Mouse (Mus musculus): Measurements from ENCODE around the gene Zbtb2. TPM values are rescaled to one million over a fixed set of nuclear protein-coding genes. Genes with fewer than 3 reads are reported as not detected.
A peak's percentile ranks its signal among the peaks of the same experiment; 100 is the strongest.

The Zbtb2 gene
- polyA plus RNA-seq, 1 experiment = 3.8 TPM

DNA sequence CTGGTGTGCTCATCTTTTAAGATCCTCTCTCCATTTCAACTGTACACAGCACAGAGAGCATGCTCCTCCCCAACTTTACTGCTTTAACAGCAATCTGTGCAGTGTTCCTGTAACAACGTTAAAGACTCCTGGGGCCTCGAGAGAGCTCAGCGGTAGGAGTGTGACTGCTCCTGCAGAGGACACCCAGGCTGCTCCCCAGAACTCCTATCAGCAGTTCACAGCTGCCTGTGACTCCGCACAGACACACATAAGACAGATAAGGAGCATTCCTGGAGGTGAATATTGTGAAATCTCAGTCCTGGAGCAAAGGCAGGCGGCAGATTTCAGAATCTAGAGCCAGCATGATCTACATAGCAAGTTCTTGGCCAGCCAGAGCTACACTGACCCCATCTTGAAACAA, 17.6 kb upstream of the Zbtb2 start:
- H3K27me3 ChIP-seq (ENCODE audit: control insufficient read depth, insufficient read depth, insufficient read length) = no peaks in the 10 kb centered on the region
- H3K4me2 ChIP-seq (ENCODE audit: low read depth) = no peak overlapping the region
- H3ac ChIP-seq (ENCODE audit: control insufficient read depth, insufficient read length) = no peak overlapping the region
- peaks cover 23% of the 10 kb centered on the region for H3K36me3 ChIP-seq (ENCODE audit: control insufficient read depth, insufficient read depth)
- no peaks in the 10 kb centered on the region for H3K79me2 ChIP-seq (ENCODE audit: control insufficient read depth, insufficient read depth)
- no peak overlapping the region for H3K4me3 ChIP-seq
- TF ChIP-seq SRF (IDR thresholded peaks at IDR 0.05; ENCODE audit: control insufficient read depth, insufficient read length, low read depth) = no peak
- TF ChIP-seq MYOG (IDR thresholded peaks at IDR 0.05; ENCODE audit: control insufficient read depth in 1 of 3, insufficient read depth in 1 of 3, insufficient read length in 2 of 3, low read depth in 2 of 3) = no peak
- no peak for TF ChIP-seq MAX (IDR thresholded peaks at IDR 0.05; ENCODE audit: low read depth)
- TF ChIP-seq POLR2AphosphoS2 (IDR thresholded peaks at IDR 0.05; ENCODE audit: insufficient read length, low read depth) = no peak

DNA sequence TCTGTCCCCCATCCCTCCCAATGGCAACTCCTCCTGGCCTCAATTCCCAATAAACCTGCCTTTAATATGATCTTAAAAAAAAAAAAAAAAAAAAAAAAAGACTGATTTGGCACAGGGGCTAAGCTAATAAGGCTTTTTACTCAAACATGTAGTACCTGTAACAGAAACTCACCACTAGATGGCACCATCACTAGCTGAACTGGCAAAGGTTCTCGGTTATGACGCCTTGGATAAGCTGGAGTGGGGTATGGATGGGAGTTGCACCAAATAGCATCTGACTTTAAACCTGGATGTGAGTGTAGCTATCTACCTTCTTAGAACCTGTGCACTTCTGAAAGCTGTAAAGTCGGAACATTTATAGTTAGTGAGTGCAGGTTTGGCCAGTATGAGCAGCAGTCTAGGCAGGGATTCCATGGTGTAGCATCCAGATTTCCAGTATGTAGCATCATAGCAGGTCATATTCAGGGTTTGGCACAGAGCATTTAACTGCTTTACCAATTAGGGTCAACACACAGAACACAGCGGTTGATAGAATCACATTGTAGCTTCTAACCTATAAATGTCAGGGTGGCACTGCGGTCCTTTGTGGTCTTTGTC, 17.1 kb upstream of the Zbtb2 start:
- H3K4me2 ChIP-seq (ENCODE audit: low read depth) = no peak overlapping the region
- H3K27me3 ChIP-seq (ENCODE audit: control insufficient read depth, insufficient read depth, insufficient read length) = no peaks in the 10 kb centered on the region
- TF ChIP-seq MAX (IDR thresholded peaks at IDR 0.05; ENCODE audit: low read depth) (no peak), POLR2A (IDR thresholded peaks at IDR 0.05; ENCODE audit: insufficient read length, low read depth) (no peak), CEBPB (IDR thresholded peaks at IDR 0.05; ENCODE audit: insufficient read depth, poor library complexity, severe bottlenecking) (no peak), SRF (IDR thresholded peaks at IDR 0.05; ENCODE audit: control insufficient read depth, insufficient read length, low read depth) (no peak), MYOD1 (IDR thresholded peaks at IDR 0.05; ENCODE audit: control insufficient read depth in 1 of 3, insufficient read length in 2 of 3, low read depth in 2 of 3) (no peak), E2F4 (IDR thresholded peaks at IDR 0.05; ENCODE audit: insufficient read depth) (no peak), TCF3 (IDR thresholded peaks at IDR 0.05; ENCODE audit: insufficient read length, low read depth) (no peak), MYOG (IDR thresholded peaks at IDR 0.05; ENCODE audit: control insufficient read depth in 1 of 3, insufficient read depth in 1 of 3, insufficient read length in 2 of 3, low read depth in 2 of 3) (no peak)
- peaks cover 5% of the 10 kb centered on the region for H3K79me2 ChIP-seq (ENCODE audit: control insufficient read depth, insufficient read depth)
- no peak overlapping the region for H3ac ChIP-seq (ENCODE audit: control insufficient read depth, insufficient read length)
- H3K4me3 ChIP-seq = no peak overlapping the region
- peaks cover 21% of the 10 kb centered on the region for H3K36me3 ChIP-seq (ENCODE audit: control insufficient read depth, insufficient read depth)

DNA sequence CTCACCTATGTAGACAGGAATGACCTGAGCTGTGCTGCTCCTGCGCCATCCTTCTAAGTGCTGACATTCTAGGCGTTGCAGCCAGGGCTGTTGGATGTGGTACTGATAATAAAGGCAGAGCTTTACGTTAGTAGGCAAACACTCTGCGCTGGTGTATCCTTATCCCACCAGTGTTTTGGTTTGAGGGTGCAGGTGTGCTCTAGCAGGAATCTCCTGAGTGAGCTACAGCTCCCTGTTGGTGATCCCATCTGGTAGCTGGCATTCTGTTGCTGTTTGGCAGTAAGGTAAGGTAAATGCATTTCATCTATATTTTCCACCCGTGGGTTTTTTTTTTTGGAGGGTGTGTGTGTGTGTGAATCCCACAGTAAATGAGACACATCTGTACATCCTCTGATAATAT, 10.2 kb upstream of the Zbtb2 start:
- no peaks in the 10 kb centered on the region for H3K27me3 ChIP-seq (ENCODE audit: control insufficient read depth, insufficient read depth, insufficient read length)
- H3ac ChIP-seq (ENCODE audit: control insufficient read depth, insufficient read length) = no peak overlapping the region
- H3K36me3 ChIP-seq (ENCODE audit: control insufficient read depth, insufficient read depth) = peaks cover 12% of the 10 kb centered on the region
- H3K79me2 ChIP-seq (ENCODE audit: control insufficient read depth, insufficient read depth) = peaks cover 70% of the 10 kb centered on the region
- no peak for TF ChIP-seq MYOG (IDR thresholded peaks at IDR 0.05; ENCODE audit: control insufficient read depth in 1 of 3, insufficient read depth in 1 of 3, insufficient read length in 2 of 3, low read depth in 2 of 3)
- TF ChIP-seq CEBPB (IDR thresholded peaks at IDR 0.05; ENCODE audit: insufficient read depth, poor library complexity, severe bottlenecking) = no peak
- TF ChIP-seq POLR2AphosphoS2 (IDR thresholded peaks at IDR 0.05; ENCODE audit: insufficient read length, low read depth) = no peak
- TF ChIP-seq E2F4 (IDR thresholded peaks at IDR 0.05; ENCODE audit: insufficient read depth) = no peak
- no peak for TF ChIP-seq POLR2A (IDR thresholded peaks at IDR 0.05; ENCODE audit: insufficient read length, low read depth)
- TF ChIP-seq MYOD1 (IDR thresholded peaks at IDR 0.05; ENCODE audit: control insufficient read depth in 1 of 3, insufficient read length in 2 of 3, low read depth in 2 of 3) = no peak
- H3K4me3 ChIP-seq = no peak overlapping the region
- H3K4me2 ChIP-seq (ENCODE audit: low read depth) = no peak overlapping the region

DNA sequence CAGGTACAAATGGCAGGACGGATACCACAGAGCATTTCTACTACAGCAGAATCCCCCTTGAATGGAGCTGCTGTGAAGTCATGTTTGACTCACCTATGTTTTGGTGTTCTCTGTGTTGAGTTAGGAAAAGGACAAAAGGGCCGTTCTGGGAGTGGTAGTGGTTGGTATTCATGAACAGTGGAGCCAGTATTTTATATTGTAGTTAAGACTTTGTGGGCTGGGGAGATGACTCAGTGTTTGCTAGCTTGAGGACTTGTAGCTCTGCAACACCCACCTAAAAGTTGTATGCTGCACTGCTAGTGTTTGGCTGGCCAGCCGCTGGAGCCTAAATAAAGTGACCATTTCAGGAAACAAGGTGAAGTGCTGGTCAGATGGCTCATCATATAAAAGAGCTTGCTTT, 7.4 kb upstream of the Zbtb2 start:
- Histone ChIP-seq H3K79me2 (ENCODE audit: control insufficient read depth, insufficient read depth) (peaks cover 96% of the 10 kb centered on the region), H3K27me3 (ENCODE audit: control insufficient read depth, insufficient read depth, insufficient read length) (no peaks in the 10 kb centered on the region), H3K36me3 (ENCODE audit: control insufficient read depth, insufficient read depth) (peaks cover 4% of the 10 kb centered on the region), H3K4me3 (no peak overlapping the region), H3ac (ENCODE audit: control insufficient read depth, insufficient read length) (no peak overlapping the region), H3K4me2 (ENCODE audit: low read depth) (peak overlapping the region; percentile 38)
- no peak for TF ChIP-seq SRF (IDR thresholded peaks at IDR 0.05; ENCODE audit: control insufficient read depth, insufficient read length, low read depth)
- TF ChIP-seq POLR2A (IDR thresholded peaks at IDR 0.05; ENCODE audit: insufficient read length, low read depth) = no peak

DNA sequence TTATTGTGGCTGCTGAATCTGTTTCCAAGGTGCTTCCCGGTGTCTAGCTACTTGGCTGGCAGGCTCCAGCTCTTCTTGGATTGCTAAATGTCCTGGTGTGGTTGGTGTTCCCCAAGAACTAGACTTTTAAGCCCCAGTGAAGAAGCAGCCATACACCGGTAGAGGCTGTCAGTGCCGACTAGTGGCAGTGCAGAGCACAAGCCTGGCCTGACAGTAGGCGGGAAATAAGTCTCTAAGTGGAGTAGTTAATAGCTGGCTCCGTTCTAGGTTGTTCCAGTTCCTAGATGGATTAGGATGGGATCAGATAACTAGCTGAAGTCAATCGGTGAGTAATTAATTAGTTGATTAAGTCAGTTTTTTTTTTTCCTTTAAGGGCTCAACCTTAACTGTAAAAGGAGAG, 3.9 kb upstream of the Zbtb2 start:
- H3K36me3 ChIP-seq (ENCODE audit: control insufficient read depth, insufficient read depth) = no peaks in the 10 kb centered on the region
- no peak overlapping the region for H3ac ChIP-seq (ENCODE audit: control insufficient read depth, insufficient read length)
- no peak overlapping the region for H3K4me2 ChIP-seq (ENCODE audit: low read depth)
- TF ChIP-seq MYOD1 (IDR thresholded peaks at IDR 0.05; ENCODE audit: control insufficient read depth in 1 of 3, insufficient read length in 2 of 3, low read depth in 2 of 3) (no peak), POLR2A (IDR thresholded peaks at IDR 0.05; ENCODE audit: insufficient read length, low read depth) (no peak), MYOG (IDR thresholded peaks at IDR 0.05; ENCODE audit: control insufficient read depth in 1 of 3, insufficient read depth in 1 of 3, insufficient read length in 2 of 3, low read depth in 2 of 3) (no peak), TCF3 (IDR thresholded peaks at IDR 0.05; ENCODE audit: insufficient read length, low read depth) (no peak), POLR2AphosphoS2 (IDR thresholded peaks at IDR 0.05; ENCODE audit: insufficient read length, low read depth) (no peak), TCF12 (IDR thresholded peaks at IDR 0.05; ENCODE audit: insufficient read depth, poor library complexity, severe bottlenecking) (no peak)
- H3K4me3 ChIP-seq = no peak overlapping the region
- H3K79me2 ChIP-seq (ENCODE audit: control insufficient read depth, insufficient read depth) = peaks cover 88% of the 10 kb centered on the region
- no peaks in the 10 kb centered on the region for H3K27me3 ChIP-seq (ENCODE audit: control insufficient read depth, insufficient read depth, insufficient read length)

DNA sequence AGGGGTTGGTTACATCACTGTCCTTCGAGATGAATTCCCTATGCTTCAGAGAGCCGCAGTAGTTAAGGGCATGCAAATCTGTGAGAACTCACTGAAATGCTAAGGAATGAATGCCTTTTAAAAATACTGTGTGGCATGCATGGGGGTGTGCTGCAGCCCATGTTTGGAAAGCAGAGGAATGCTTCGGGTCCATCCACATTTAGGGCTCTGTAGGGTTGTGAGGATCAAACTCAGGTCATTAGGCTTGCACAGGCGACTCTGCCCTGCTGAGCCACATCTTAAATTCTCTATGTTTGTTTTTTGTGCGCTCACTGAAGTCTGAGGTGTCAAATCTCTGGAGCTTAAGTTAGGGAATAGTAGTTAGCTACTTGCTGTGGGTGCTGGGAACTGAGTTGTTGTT, 3.2 kb upstream of the Zbtb2 start:
- no peak overlapping the region for H3K4me2 ChIP-seq (ENCODE audit: low read depth)
- H3K79me2 ChIP-seq (ENCODE audit: control insufficient read depth, insufficient read depth) = peaks cover 81% of the 10 kb centered on the region
- TF ChIP-seq E2F4 (IDR thresholded peaks at IDR 0.05; ENCODE audit: insufficient read depth) = no peak
- no peak for TF ChIP-seq SRF (IDR thresholded peaks at IDR 0.05; ENCODE audit: control insufficient read depth, insufficient read length, low read depth)
- no peak for TF ChIP-seq TCF3 (IDR thresholded peaks at IDR 0.05; ENCODE audit: insufficient read length, low read depth)
- TF ChIP-seq POLR2A (IDR thresholded peaks at IDR 0.05; ENCODE audit: insufficient read length, low read depth) = no peak
- no peak for TF ChIP-seq CEBPB (IDR thresholded peaks at IDR 0.05; ENCODE audit: insufficient read depth, poor library complexity, severe bottlenecking)
- TF ChIP-seq USF1 (IDR thresholded peaks at IDR 0.05; ENCODE audit: low read depth) = no peak
- no peak for TF ChIP-seq MYOD1 (IDR thresholded peaks at IDR 0.05; ENCODE audit: control insufficient read depth in 1 of 3, insufficient read length in 2 of 3, low read depth in 2 of 3)
- no peak for TF ChIP-seq MAX (IDR thresholded peaks at IDR 0.05; ENCODE audit: low read depth)
- TF ChIP-seq POLR2AphosphoS2 (IDR thresholded peaks at IDR 0.05; ENCODE audit: insufficient read length, low read depth) = no peak
- no peak for TF ChIP-seq TCF12 (IDR thresholded peaks at IDR 0.05; ENCODE audit: insufficient read depth, poor library complexity, severe bottlenecking)
- TF ChIP-seq MYOG (IDR thresholded peaks at IDR 0.05; ENCODE audit: control insufficient read depth in 1 of 3, insufficient read depth in 1 of 3, insufficient read length in 2 of 3, low read depth in 2 of 3) = no peak
- no peak for TF ChIP-seq REST (IDR thresholded peaks at IDR 0.05; ENCODE audit: insufficient read depth, insufficient read length)
- H3ac ChIP-seq (ENCODE audit: control insufficient read depth, insufficient read length) = no peak overlapping the region
- H3K4me3 ChIP-seq = no peak overlapping the region
- no peaks in the 10 kb centered on the region for H3K27me3 ChIP-seq (ENCODE audit: control insufficient read depth, insufficient read depth, insufficient read length)
- no peaks in the 10 kb centered on the region for H3K36me3 ChIP-seq (ENCODE audit: control insufficient read depth, insufficient read depth)
